Mouse (Mus musculus) heart, embryonic 15.5 days (tissue): ENCODE measurements at regions not wholly inside any gene's neighbourhood (a gene's known extent, or its start where the extent isn't known, plus 50 kb on each side); places are given as distances from the start of the nearest gene placed in this dataset.

Experiments
- ATAC-seq: fragments of 200-750 bp; cut with Nextera tagmentation; replicated peaks from 2 replicates; pipeline ENCODE4 v1.8.0; 2017; ENCODE audit warnings: low read depth, moderate TSS enrichment; ENCODE audit not compliant: insufficient number of reproducible peaks, insufficient read depth, low FRiP score
- H3K27ac ChIP-seq: fragments of 300-500 bp; sonication (generic); 2 replicates; pipeline ENCODE4 v1.5.1; 2015; ENCODE audit warnings: mild to moderate bottlenecking, inconsistent platforms
- H3K27me3 ChIP-seq: fragments of 300-500 bp; sonication (generic); 2 replicates; pipeline ENCODE4 v1.6.1; 2015; ENCODE audit warnings: inconsistent platforms
- H3K36me3 ChIP-seq: fragments of 300-500 bp; sonication (generic); 2 replicates; pipeline ENCODE4 v1.6.1; 2015; ENCODE audit warnings: mild to moderate bottlenecking, inconsistent platforms
- H3K4me1 ChIP-seq: fragments of 300-500 bp; sonication (generic); replicated peaks from 2 replicates; pipeline ENCODE4 v1.6.1; 2015; ENCODE audit warnings: inconsistent platforms
- H3K4me2 ChIP-seq: fragments of 300-500 bp; sonication (generic); 2 replicates; pipeline ENCODE4 v1.6.1; 2015; ENCODE audit warnings: inconsistent platforms, mild to moderate bottlenecking, moderate library complexity
- H3K4me3 ChIP-seq: fragments of 300-500 bp; sonication (generic); 2 replicates; pipeline ENCODE4 v1.5.1; 2015; ENCODE audit warnings: mild to moderate bottlenecking, inconsistent platforms
- H3K9ac ChIP-seq: fragments of 300-500 bp; sonication (generic); 2 replicates; pipeline ENCODE4 v1.6.1; 2015; ENCODE audit warnings: mild to moderate bottlenecking, inconsistent platforms
- H3K9me3 ChIP-seq: fragments of 300-500 bp; sonication (generic); replicated peaks from 2 replicates; pipeline ENCODE4 v1.6.1; 2016; ENCODE audit warnings: inconsistent platforms
- WGBS: fragments of 180-500 bp; shearing (Covaris S2); methylation state at CpG from one replicate; pipeline ENCODE4 v1.1.7; 2015; ENCODE audit warnings: mixed read lengths; 5-methylcytosine and 5-hydroxymethylcytosine counted together

DNA sequence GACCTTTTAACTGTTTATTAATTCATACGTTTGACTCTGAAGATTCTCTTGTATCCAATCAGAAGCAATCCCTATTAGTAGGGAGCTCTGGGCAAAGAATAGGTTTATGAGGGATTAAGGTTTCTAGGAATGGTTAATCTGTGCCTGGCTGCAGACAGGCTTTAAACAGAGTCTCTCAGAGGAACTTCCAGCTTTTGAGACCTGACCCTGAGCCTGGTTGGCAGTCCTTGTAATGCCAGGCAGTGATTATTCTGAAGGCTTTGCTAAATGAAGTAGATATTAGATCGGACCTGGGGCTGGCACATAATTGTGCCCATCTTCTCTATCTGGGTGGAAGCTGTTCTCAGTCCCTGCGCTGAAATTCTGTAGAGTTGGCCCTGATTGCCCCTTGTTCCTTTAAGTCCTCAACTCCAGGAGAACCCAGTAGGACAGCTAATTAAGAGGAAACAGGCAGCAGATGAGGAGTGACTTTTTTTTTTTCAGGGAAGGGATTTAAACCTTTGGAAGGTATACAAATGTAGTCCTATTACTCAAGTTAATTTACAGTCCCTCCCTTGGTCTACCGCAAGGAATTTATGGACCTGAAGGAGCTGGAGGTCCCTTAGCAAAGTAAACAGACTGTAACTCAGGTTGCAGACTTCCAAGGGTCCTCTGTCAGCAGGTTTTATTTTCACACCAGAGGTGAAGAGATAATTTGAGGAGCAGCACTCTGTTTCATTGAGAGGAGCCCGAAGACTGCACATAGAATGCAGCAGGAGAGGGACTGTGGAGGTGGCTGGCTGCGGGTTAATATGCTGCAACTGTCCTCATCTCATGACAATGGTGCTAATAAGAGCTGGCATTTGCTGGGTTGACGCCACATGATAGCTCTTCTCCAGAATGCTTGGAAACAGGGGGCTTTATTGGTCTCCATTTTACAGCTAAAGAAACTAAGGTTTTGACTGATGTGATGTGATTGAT, 595.7 kb downstream of the Bcl11a start:
- H3K36me3 ChIP-seq: no peaks in the 10 kb centered on the region
- H3K9me3 ChIP-seq: no peaks in the 10 kb centered on the region
- no peak overlapping the region for H3K4me2 ChIP-seq
- H3K27me3 ChIP-seq: no peaks in the 10 kb centered on the region
- WGBS: 64% methylated on average over 7 of the region's 7 CpGs
- no peak overlapping the region for H3K4me3 ChIP-seq
- H3K9ac ChIP-seq: no peak overlapping the region
- no peak overlapping the region for H3K27ac ChIP-seq
- peaks cover 3% of the 10 kb centered on the region for H3K4me1 ChIP-seq
- ATAC-seq: no peak

DNA sequence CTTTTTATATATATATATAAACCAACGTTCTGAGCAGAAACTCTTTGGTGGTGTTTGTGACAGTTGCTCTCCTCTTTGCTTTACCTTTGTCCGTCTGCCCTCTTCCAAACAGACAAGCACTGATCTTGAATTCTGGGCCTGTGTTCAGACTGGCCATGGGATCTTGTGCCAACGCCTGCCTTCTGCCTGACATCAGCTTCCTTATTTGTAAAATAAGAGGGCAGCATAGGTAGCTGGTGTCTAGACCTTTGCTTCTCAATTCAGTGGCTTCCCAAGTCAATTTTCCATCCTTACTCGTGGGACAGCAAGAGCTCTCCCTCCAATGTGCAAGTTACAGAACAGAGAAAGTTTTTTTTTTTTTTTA, 596.3 kb downstream of the Bcl11a start:
- no peak overlapping the region for H3K4me2 ChIP-seq
- no peak overlapping the region for H3K9ac ChIP-seq
- no peak overlapping the region for H3K4me3 ChIP-seq
- no peak for ATAC-seq
- H3K27ac ChIP-seq: no peak overlapping the region
- H3K36me3 ChIP-seq: no peaks in the 10 kb centered on the region
- H3K9me3 ChIP-seq: no peaks in the 10 kb centered on the region
- peaks cover 3% of the 10 kb centered on the region for H3K4me1 ChIP-seq
- H3K27me3 ChIP-seq: no peaks in the 10 kb centered on the region
- WGBS: 44% methylated on average over 4 of the region's 4 CpGs

DNA sequence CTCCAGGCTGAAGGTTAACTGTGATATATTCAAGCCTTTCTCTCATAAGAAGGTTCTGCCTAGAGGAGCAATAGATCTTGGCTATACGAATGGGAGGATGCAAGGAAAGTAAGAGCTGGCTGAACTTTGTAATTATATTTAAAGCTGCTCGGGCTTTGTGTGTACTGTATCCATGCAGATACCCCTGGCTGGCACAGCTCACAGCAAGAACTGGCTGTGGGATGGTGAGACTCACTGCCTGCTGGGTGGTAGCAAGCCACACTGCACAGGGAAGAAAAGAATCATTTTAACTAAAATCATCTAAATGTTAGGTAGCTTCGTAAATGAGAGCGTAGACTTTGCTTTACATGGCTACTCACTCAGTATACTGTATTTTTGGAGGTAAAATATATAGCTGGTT, 599.2 kb downstream of the Bcl11a start:
- no peak for ATAC-seq
- Histone ChIP-seq H3K9me3 (no peaks in the 10 kb centered on the region), H3K27me3 (no peaks in the 10 kb centered on the region), H3K4me2 (no peak overlapping the region), H3K36me3 (no peaks in the 10 kb centered on the region), H3K4me3 (no peak overlapping the region), H3K9ac (no peak overlapping the region), H3K4me1 (peaks cover 3% of the 10 kb centered on the region), H3K27ac (no peak overlapping the region)
- WGBS: 86% methylated on average over 4 of the region's 4 CpGs

DNA sequence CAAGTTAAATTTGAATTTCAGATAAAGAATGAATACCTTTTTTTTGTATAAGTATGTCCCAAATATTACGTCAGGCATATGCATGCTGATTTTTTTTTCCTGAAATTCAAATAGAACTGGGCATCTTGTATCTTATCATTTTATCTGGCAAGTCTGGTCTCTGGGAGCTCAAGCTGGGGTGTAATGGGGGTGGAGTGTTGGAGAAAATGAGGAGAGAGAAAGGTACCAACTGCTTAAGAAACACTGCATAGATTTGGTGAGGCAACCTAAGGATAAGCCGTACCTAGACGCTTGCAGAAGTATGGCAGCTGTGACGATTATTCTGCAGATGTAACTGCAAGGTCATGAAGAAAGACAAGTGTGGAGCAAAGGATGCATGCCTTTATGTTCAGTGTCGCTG, 601.7 kb downstream of the Bcl11a start:
- H3K27me3 ChIP-seq: no peaks in the 10 kb centered on the region
- H3K9ac ChIP-seq: no peak overlapping the region
- WGBS: 84% methylated on average over 5 of the region's 5 CpGs
- no peaks in the 10 kb centered on the region for H3K9me3 ChIP-seq
- H3K4me2 ChIP-seq: no peak overlapping the region
- no peaks in the 10 kb centered on the region for H3K36me3 ChIP-seq
- no peak overlapping the region for H3K4me3 ChIP-seq
- H3K27ac ChIP-seq: no peak overlapping the region
- H3K4me1 ChIP-seq: peaks cover 1% of the 10 kb centered on the region
- ATAC-seq: no peak

DNA sequence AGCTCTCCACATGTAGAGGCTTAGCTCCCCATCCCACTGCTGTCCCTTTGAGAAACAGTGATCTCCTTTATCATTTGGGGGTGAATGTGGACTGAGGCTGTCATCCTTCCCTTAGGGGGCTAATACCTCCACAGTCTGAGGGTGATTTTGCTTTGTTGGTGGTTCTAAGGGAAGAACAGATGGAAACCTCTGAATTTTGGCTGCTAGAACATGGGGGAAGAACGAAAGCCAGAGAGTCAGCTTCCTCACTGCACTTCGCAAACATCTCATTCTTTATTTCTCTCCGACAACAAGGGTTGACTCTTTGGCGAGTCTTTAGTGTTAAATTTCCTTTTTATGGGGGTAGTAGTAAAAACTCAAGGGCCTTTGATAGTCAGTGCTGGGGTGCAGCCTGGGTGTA, 604.6 kb downstream of the Bcl11a start:
- Histone ChIP-seq H3K4me2 (no peak overlapping the region), H3K4me1 (no peaks in the 10 kb centered on the region), H3K9me3 (no peaks in the 10 kb centered on the region), H3K27ac (no peak overlapping the region), H3K4me3 (no peak overlapping the region), H3K9ac (no peak overlapping the region), H3K36me3 (no peaks in the 10 kb centered on the region), H3K27me3 (no peaks in the 10 kb centered on the region)
- WGBS: 71% methylated on average over 4 of the region's 4 CpGs
- no peak for ATAC-seq

DNA sequence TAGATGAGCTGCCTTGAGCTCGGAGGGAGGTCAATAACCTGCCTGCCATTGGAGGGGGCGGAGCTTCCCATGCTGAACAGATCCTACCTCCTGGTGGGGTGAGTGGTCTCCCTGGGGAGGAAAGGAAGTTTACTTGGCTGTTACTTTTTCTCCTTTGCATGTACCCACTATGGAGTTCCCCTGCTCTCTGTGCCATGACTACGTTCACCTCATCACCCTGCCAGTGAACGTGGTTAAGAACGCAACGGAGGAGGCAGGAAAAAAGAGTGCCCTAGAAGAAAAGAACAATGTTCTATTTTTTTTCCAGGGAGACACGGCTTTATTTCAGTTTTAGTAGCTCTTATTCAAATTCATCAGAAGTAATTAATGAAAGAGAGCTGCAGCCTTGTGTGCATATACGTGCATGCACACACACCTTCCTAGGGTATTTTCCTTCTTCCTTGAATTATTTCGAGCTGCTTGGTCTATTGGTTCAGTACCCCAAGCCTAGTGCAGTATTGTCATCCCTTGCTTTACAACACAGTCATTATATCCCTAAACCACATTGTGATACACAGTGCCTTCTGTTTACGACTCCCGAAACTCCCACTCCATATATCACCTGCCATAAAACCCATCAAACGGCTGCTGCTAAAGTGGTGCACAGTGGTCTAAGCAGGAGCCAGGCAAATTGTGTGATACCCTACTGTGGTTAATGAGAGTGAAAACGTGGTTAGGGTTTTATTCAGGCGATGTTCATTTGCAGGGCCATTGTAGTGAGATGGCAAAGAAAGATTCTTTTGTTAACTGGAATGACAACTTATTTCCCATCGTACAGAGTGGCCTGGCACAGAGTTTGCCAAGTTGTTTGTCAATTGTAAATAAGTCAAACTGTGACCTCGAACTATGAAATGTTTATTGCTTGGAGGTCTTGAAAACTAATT, 608.0 kb downstream of the Bcl11a start:
- 72% methylated on average over 16 of the region's 16 CpGs for WGBS
- Histone ChIP-seq H3K4me1 (no peaks in the 10 kb centered on the region), H3K4me2 (no peak overlapping the region), H3K27me3 (no peaks in the 10 kb centered on the region), H3K9me3 (no peaks in the 10 kb centered on the region), H3K36me3 (no peaks in the 10 kb centered on the region), H3K9ac (no peak overlapping the region), H3K27ac (no peak overlapping the region), H3K4me3 (no peak overlapping the region)
- no peak for ATAC-seq

DNA sequence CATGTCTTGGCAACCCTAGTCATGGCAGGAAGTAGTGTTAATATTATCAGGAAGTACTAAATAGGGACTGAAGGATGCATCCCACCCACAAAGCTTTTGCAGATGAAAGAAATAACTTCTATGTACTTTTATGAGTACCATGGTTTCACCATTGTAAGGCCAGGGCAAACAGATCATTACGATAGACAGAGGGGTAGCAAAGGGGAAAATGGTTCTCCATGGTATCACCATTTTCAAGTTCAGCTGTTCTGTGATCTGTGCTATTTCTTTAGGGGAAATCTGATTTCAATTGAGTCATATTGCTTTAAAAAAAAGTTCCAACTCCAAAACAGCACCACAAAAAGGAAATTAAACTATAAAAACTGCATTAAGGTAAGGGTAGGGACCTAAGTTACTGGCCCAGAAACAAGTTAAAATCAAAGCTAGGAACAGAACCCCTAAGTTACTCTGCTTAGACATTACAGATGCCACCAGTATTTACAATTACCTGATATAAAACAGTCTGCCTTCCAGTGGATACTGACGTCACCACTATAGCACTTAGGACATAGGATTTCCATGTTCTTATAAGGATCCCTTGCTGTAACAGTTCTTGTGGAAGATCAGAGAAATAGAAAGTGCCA, 610.4 kb downstream of the Bcl11a start:
- H3K27ac ChIP-seq: no peak overlapping the region
- H3K4me3 ChIP-seq: no peak overlapping the region
- ATAC-seq: no peak
- no peaks in the 10 kb centered on the region for H3K36me3 ChIP-seq
- no peak overlapping the region for H3K9ac ChIP-seq
- WGBS: 81% methylated on average over 2 of the region's 2 CpGs
- H3K4me2 ChIP-seq: no peak overlapping the region
- H3K27me3 ChIP-seq: no peaks in the 10 kb centered on the region
- no peaks in the 10 kb centered on the region for H3K4me1 ChIP-seq
- H3K9me3 ChIP-seq: no peaks in the 10 kb centered on the region

DNA sequence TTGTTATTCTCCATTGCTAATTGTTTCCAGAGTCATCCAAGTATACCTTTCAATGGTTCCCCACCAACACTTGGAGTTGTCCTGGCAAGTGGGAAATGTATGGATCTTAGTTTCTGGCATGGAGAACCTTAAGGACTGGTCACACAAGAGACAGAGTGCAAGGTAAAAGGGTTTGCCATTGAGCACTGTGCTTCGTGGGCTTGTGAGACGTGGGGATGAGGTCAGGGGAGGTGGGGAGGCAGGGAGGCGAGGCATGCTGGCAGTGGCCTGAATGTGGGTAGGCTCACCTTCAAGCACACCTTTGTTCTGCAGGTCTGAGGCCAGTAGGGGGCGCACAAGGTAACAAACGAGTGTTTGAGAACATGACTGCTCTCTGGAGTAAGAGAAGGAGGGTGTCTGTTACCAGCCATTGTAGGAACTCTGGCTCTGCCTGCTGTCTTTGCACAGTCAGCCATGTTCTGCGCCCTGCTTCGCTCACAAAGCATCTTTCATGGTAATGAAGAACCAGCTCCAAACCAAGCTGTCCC, 612.0 kb downstream of the Bcl11a start:
- no peak for ATAC-seq
- 41% methylated on average over 7 of the region's 7 CpGs for WGBS
- Histone ChIP-seq H3K4me3 (no peak overlapping the region), H3K9ac (no peak overlapping the region), H3K9me3 (no peaks in the 10 kb centered on the region), H3K27ac (no peak overlapping the region), H3K36me3 (no peaks in the 10 kb centered on the region), H3K4me2 (no peak overlapping the region), H3K4me1 (no peaks in the 10 kb centered on the region), H3K27me3 (no peaks in the 10 kb centered on the region)

DNA sequence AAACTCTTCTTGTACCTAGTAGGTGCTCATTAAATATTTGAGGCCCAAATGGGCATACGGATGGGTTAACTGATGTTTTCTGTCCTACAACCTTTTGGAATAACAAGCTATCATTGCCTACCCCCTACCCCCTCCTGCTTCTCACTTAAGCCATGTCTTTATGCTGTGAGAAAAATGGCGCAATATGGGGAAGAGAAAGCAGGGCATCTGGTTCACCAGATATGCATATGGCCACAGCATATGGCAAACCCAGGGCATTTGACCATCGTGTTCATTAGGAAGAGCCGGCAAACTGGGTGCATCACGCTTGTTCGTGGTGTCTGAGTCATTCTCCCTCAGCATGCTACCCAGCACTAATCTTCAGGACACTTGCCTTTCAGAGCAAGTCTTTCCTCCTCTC, 616.1 kb downstream of the Bcl11a start:
- Histone ChIP-seq H3K36me3 (no peaks in the 10 kb centered on the region), H3K27me3 (no peaks in the 10 kb centered on the region), H3K27ac (no peak overlapping the region), H3K4me1 (no peaks in the 10 kb centered on the region), H3K9me3 (no peaks in the 10 kb centered on the region), H3K4me2 (no peak overlapping the region), H3K4me3 (no peak overlapping the region), H3K9ac (no peak overlapping the region)
- WGBS: 84% methylated on average over 6 of the region's 6 CpGs
- ATAC-seq: no peak

DNA sequence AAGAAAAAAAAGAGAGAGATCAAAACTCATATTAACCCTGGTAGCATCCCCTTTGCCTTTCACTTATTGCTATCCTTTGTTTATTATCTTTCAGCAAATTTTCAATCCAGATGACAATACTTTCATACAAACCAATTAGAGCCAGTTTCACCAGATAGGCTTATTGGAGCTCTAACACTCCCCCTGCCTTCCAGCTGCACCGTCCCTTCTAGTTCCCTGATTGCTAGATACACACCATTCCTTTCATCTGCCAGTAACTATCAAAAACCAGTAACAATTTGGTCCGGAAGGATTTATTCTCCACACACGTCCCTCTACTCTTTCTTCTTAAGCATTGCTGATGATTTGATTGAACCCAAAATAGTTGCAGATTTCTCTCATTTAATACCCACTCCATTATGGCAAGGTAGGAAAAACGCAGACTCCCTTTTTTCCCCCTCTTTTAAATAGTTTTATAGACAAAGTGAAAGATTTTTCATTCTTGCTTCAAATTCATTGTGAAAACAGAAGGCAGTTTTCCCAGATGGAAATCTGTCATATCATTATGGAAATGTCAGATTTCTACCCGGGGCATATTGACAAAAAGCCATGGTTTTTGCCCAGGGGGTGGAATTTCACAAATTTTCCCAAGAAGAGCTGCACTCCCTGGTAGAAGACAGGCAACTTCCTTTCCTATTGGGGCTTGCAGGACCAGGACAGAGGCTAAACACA, 617.3 kb downstream of the Bcl11a start:
- no peak for ATAC-seq
- no peaks in the 10 kb centered on the region for H3K4me1 ChIP-seq
- no peaks in the 10 kb centered on the region for H3K9me3 ChIP-seq
- H3K27ac ChIP-seq: no peak overlapping the region
- H3K4me2 ChIP-seq: no peak overlapping the region
- no peaks in the 10 kb centered on the region for H3K36me3 ChIP-seq
- no peak overlapping the region for H3K4me3 ChIP-seq
- no peaks in the 10 kb centered on the region for H3K27me3 ChIP-seq
- WGBS: 59% methylated on average over 5 of the region's 5 CpGs
- no peak overlapping the region for H3K9ac ChIP-seq

DNA sequence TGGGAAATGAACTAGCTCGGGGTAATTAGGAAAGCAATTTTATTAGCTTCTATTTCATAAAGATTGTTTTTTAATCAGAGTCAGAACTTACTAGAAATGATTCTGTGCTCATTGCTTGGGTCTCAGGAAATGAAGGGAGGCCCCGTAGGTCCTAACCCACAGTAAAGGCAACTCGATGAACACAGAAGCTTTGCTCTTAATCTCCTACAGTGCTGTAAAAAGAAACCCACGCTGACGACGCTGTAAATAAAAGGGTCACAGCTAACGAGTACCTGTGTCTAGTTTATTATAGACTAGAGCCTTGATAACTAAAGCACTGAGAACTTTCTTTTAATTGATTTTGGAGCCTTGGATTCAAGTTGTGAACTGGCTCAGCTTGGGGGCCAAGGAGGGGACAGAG, 618.7 kb downstream of the Bcl11a start:
- no peaks in the 10 kb centered on the region for H3K27me3 ChIP-seq
- no peaks in the 10 kb centered on the region for H3K4me1 ChIP-seq
- WGBS: 61% methylated on average over 7 of the region's 7 CpGs
- no peaks in the 10 kb centered on the region for H3K9me3 ChIP-seq
- ATAC-seq: no peak
- no peak overlapping the region for H3K27ac ChIP-seq
- no peak overlapping the region for H3K4me2 ChIP-seq
- H3K9ac ChIP-seq: no peak overlapping the region
- H3K36me3 ChIP-seq: no peaks in the 10 kb centered on the region
- no peak overlapping the region for H3K4me3 ChIP-seq
